Mouse (Mus musculus) erythroblast, adult 5-6 weeks (primary cell): ENCODE results near the gene Anks1b. TPM values are rescaled to one million over a fixed set of nuclear protein-coding genes. Genes with fewer than 3 reads are reported as not detected.

Experiments used
- ATAC-seq: replicated peaks from 2 replicates; pipeline ENCODE4 v1.8.0; 2016; ENCODE audit warnings: moderate number of reproducible peaks, mild to moderate bottlenecking, moderate TSS enrichment, inconsistent platforms; ENCODE audit not compliant: poor library complexity, low FRiP score, severe bottlenecking
- total RNA-seq, 2 experiments: library from RNA; stranded (forward) in 1 of 2; stranded (reverse) in 1 of 2; fragments of 150-400 nt in 1 of 2; fragments of 200-764, 138-1000 nt in 1 of 2; gene quantifications; 2 replicates each; pipeline versions ENCODE4 v1.2.3 to v1.2.4; 2015 to 2017; ENCODE audit warnings: low replicate concordance in 2 of 2

Gene Anks1b
- total RNA-seq, 2 experiments from 2014 or later = under 0.01 TPM; not detected in 1

- no peak for ATAC-seq
Measured at GRCm38 (mm10) chr10:90137538-90137937, 264.2 kb downstream of the Anks1b start.

- no peak for ATAC-seq
Measured at GRCm38 (mm10) chr10:90140947-90141346, 267.6 kb downstream of the Anks1b start.

- no peak for ATAC-seq
Measured at GRCm38 (mm10) chr10:90144444-90144843, 271.1 kb downstream of the Anks1b start.

GRCm38 (mm10) chr10:90151510-90151909 is 278.2 kb downstream of the Anks1b start:
- no peak for ATAC-seq

- no peak for ATAC-seq
Measured at GRCm38 (mm10) chr10:90169941-90170580, 296.8 kb downstream of the Anks1b start.

- no peak for ATAC-seq
Measured at GRCm38 (mm10) chr10:90190366-90190765, 317.1 kb downstream of the Anks1b start.

- ATAC-seq = no peak
Measured at GRCm38 (mm10) chr10:90196936-90197335, 323.6 kb downstream of the Anks1b start.

GRCm38 (mm10) chr10:90210044-90210443 is 336.7 kb downstream of the Anks1b start:
- ATAC-seq = no peak

- no peak for ATAC-seq
Measured at GRCm38 (mm10) chr10:90220470-90220869, 347.2 kb downstream of the Anks1b start.

GRCm38 (mm10) chr10:90222793-90223495 is 349.6 kb downstream of the Anks1b start:
- ATAC-seq = no peak

- ATAC-seq = no peak
Measured at GRCm38 (mm10) chr10:90235273-90235672, 362.0 kb downstream of the Anks1b start.

GRCm38 (mm10) chr10:90237290-90237689 is 364.0 kb downstream of the Anks1b start:
- ATAC-seq = no peak

- no peak for ATAC-seq
Measured at GRCm38 (mm10) chr10:90258944-90259714, 385.8 kb downstream of the Anks1b start.

GRCm38 (mm10) chr10:90271321-90271720 is 398.0 kb downstream of the Anks1b start:
- no peak for ATAC-seq

- ATAC-seq = no peak
Measured at GRCm38 (mm10) chr10:90273311-90273710, 400.0 kb downstream of the Anks1b start.

- no peak for ATAC-seq
Measured at GRCm38 (mm10) chr10:90286589-90286988, 413.3 kb downstream of the Anks1b start.

- ATAC-seq = no peak
Measured at GRCm38 (mm10) chr10:90303249-90303648, 429.9 kb downstream of the Anks1b start.

GRCm38 (mm10) chr10:90306156-90306555 is 432.8 kb downstream of the Anks1b start:
- ATAC-seq = no peak

- ATAC-seq = no peak
Measured at GRCm38 (mm10) chr10:90307931-90308555, 434.7 kb downstream of the Anks1b start.

- no peak for ATAC-seq
Measured at GRCm38 (mm10) chr10:90329781-90330180, 456.5 kb downstream of the Anks1b start.
